Mouse (Mus musculus): Measurements from ENCODE around the gene Gm10974. TPM values are rescaled to one million over a fixed set of nuclear protein-coding genes. Genes with fewer than 3 reads are reported as not detected.

The Gm10974 gene
- total RNA-seq, 1 experiment from 2014 or later, result not detected

DNA sequence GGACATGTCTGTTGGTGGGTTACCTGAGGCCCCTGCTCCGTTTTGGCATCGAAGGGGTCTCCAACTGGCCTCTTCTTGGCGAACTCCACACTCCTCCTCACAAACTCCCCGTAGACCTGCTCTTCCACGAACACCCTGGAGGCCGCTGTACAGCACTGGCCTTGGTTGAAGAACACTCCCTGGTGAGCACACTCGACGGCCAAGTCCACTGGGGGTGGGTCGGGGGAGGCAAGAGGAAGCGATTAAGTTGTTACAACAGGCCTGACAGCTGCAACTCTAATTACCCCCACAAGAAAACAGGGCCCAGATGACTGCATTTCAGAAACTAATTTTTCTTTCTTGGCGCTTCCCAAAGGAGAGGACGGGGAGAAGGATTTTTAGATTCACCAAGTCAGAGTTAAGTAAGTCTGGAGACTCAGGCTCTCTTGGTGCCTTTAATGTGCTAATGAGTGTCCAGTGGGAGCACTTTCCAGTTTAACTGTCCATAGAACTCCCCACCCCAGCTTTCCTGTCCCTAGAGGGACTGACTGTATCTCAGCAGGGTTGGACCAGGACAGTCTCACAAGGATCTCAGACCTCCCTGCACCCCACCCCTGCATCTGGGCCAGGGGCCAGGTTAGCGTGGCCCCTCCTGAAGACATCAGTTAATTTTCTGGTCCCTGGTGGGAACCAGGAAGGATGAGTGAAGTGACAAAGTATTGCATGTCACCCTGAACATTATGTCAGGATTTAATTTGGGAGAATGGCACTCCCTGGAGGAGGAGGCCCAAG, 40.4 kb downstream of the Gm10974 start:
- peak; percentile 28 for DNase-seq

DNA sequence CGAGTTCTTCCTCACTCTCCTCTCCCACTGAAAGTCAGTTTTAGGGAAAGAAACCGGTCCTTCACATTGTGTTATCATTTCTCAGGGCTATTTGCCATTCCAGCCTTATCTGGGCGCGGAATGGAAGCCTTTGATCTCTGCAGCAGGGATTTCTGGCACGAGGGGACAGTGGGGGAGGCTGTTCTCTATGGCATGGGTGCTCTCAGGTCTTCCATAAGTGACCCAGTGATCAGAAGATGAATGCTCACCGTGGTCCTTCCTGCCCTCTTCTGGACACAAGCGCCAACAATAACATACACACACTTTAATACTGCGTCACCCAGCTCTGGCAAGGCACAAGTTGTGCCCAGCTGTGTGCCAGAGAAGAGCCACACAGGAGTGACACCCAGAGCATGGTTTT, 41.3 kb downstream of the Gm10974 start:
- DNase-seq, result peak; percentile 13

DNA sequence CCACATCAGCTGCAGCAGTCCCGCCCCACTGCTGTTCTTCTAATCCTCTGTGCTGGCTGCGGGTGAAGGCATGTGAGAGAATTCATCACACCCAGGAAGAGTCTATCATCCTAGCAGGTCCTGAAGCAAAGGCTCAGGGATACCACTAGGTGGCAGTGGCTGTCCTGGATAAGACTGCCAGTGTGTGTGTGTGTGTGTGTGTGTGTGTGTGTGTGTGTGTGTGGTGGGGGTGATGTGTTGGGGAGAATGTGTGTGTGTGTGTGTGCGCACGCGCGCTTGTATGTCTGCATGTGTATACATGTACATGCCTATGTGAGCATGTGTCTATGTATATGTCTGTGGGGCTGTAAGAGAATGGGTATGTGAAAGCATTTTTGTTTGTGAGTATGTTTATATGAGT, 43.7 kb downstream of the Gm10974 start:
- DNase-seq, result peak; percentile 27

DNA sequence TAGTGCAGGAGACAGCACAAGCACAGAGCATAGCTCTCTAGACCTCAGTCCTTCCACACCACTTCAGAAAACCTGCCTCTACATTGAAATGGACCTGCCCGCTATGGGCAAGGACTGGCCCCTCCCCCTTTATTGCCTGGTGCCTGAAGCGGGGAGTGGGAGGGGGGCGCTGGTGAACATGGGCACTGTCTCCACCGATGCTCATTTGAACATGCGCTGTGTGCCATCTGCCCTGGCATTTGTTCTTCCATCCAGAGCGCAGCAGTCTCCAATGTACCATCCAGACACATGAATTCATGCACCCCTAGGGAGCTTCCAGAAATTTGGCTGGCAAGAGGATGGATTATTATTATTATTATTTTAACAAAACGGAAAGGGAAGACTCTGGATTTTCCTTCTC, 47.4 kb downstream of the Gm10974 start:
- no peak for DNase-seq

DNA sequence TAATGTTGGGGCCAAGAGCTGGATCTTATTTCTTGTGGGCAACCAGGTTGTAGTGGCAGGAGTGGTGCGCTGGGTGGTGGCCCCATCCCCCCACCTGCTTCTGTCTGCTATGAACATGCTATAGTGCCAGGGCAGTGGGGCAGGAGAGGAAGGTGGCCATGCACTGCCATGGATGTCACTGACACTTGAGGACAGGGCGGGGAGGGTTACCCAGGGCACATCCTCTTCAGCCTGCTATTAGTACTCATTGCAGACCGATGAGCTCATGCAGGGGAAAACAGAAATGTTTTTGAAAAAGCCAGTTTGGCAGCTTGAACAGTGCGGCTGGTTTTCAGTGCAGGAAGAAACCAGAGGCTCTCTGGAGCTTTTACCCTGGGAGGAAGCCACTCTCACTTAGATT, 51.1 kb downstream of the Gm10974 start:
- DNase-seq, result no peak

DNA sequence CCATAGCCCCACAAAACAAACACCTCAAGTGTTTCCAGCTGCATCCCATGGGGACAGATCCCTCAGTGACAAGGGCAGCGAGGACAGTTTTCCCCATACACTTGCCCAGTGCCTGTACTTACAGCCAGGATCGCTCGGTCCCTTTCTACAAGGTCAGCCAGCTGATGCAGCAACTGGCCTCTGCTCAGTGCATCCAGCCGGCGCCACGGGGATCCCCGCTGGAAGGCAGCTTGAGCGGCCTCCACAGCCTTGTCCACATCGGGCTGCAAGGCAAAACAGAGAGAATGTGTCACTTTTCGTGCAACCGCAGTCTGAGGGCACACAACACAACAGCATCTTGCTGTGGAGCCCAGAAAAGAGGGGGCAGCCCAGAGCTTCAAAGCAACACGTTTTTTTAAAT, 53.3 kb downstream of the Gm10974 start:
- peak; percentile 58 for DNase-seq

DNA sequence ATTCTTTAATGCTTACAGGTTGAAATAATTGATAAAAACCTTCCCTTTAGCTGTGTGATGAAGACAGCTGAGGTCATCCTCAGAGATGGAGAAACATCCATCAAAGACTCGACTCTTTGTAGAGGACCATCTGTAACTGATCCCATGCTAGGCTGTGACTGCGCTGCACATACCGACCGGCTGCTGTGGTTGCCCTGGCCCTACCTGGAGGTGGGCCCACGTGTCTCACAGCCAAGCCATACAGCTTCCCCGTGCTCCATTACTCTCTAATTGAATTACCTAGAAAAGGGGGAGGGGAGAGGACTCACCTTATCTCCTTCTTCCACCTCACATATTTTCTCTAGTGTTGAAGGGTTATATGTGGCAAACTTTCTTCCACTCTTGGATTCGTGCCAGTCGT, 56.2 kb downstream of the Gm10974 start:
- DNase-seq, result no peak

DNA sequence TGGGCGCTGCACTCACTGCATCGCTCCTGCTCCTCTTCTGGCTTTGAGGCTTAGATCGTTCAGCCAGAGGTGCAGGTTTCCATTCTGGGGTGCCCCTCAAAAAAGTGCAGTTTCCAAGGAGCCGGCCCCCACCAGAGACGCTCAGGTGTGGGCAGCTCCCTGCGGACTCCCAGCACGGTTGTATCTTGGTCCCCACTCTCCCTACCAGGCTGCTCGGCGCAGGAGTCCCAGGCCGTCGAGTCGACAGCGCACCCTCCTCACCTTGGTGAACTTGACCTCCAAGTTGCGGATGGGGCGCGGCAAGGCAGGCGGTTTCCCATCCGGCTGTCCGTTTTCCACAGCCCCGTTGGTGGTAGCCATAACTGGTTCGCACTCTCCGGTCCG, 61.3 kb downstream of the Gm10974 start:
- no peak for DNase-seq

DNA sequence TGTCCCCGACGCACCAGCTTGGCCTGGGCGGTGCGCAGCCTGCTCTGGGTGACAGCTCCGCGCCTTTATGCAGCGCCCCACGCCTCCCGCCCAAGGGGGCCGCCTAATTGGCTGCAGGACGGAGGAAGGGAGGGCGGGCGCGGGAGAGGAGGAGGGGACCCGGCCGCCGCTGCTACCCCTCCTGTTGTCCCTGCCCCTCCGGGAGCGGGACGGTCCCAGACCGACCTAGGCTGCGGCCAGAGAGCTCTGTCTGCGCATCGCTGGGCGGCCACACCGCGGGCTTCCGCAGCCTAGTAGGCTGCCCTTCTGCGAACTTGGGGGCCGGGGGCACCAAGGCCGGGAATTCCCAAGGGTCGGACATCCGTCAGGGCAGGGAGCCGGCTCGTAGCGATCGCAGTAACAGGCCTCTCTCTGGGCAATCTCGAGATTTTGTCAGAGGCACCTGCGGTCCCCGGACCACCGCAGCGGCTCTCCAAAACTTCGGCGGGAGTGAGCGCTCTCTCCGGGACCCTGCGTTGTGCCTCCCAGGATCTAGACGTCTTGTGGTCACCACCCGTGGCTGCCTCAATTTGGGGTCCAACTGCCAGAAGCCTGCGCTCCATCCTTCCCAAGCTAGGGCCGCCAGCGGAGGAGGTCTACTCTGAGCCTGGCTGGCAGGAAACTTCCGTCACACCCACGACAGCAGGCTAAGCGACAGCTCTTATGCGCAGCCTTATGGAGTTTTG, 61.9 kb downstream of the Gm10974 start, which contains the start of gene Aldh1a3:
Gene Aldh1a3, minus strand, starts transcription at position 81 of the 725 bp plus-strand sequence.
- peak; percentile 64 for DNase-seq

DNA sequence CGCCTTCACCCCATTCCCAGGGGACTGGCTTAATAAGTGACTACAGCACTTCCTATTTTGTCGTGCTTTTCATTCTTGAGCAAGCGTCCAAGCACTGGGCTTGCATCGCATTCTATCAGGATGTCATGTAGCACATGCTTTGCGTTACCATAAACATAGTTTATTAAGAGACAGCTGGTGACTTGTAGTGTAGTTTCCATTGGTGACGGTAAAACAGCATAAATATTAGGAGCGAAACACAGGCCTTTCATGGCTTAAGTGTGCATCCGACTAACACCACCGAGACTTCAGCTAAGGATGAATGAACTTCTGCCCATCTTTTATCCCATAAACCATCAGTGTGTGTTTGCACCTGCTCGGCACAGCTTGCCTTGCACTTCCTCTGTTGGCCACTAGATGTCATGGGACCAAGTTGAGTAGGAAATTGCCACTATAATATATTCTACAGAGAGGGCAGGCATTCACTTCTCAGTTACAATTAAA, 68.8 kb downstream of the Gm10974 start:
- DNase-seq, result peak; percentile 70

Small RNA genes lying within 50 kb of the gene (microRNA-seq; reads per million reads assigned to microRNA genes)
- 0 to 0.36 reads per million in 2 experiments for gene Mir7057

Other genes with a start within 250 kb of the Gm10974 start
- gene Lrrk1, start 22.4 kb downstream of the Gm10974 start, total RNA-seq (2021), result 16.6 and 18.5 TPM in 2 replicates
- gene Aldh1a3, start 61.6 kb downstream of the Gm10974 start, total RNA-seq (2021), result 6.1 and 10.9 TPM in 2 replicates

Data from adrenal gland, postnatal 25 days (tissue).